7 mouse cellular contexts compared by ENCODE assay signal in the genomic region with DNA sequence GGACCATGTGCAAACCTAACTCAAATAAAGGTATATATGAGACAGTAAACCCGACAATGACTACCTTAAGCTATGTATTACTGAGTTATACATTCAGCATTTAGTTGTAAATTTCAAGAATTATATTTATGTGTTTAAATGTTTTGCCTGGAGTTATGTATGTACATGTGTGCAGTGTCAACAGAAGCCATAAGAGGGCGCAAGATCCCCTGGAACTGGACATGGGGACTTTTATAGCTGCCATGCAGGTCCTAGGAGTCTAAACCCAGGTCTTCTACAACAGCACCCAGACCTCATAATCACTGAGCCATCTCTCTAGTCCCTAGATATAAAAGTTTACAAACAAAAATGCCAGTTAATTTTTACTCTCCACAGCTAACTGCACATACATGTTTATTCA.
DNase-seq lines count a peak whose midpoint lies in the region; ATAC-seq and TF ChIP-seq lines count a peak whose summit lies in the region.

No protein-coding gene starts in this region.

- peak; percentile 42 for DNase-seq in limb, embryonic 11.5 days (ENCODE audit: low spot score)
- DNase-seq in limb, embryonic 10.5 days (ENCODE audit: low spot score) = no peak
- DNase-seq in MEL (ENCODE audit: low read depth, low spot score) = peak; percentile 47
- peak; percentile 60 for DNase-seq in splenic B cell, adult 2 months (ENCODE audit: low read depth, low spot score)
- DNase-seq in gastrocnemius, postnatal 14 days = no peak

- TF ChIP-seq POLR2A in MEL (IDR thresholded peaks at IDR 0.05; ENCODE audit: control insufficient read depth in 1 of 2, insufficient read depth in 1 of 2, low read depth in 1 of 2, low read length in 2 of 2, poor library complexity in 1 of 2) = no peak
- no peak for TF ChIP-seq POLR2A in cortical plate, adult 2 months (IDR thresholded peaks at IDR 0.05; ENCODE audit: extremely low read depth, insufficient read depth, low read length)

- H3K27me3 ChIP-seq in limb, embryonic 11.5 days (ENCODE audit: control insufficient read depth, insufficient read depth, low read length) = no peaks in the 10 kb centered on the region
- no peaks in the 10 kb centered on the region for H3K27me3 ChIP-seq in limb, embryonic 10.5 days (ENCODE audit: low read depth, poor library complexity, severe bottlenecking)
- no peaks in the 10 kb centered on the region for H3K27me3 ChIP-seq in MEL (ENCODE audit: control insufficient read depth in 1 of 2, insufficient read depth in 2 of 2, low read length in 2 of 2)
- H3K27me3 ChIP-seq in splenic B cell, adult 2 months (ENCODE audit: control insufficient read depth, insufficient read depth, low read length, poor library complexity, severe bottlenecking) = no peaks in the 10 kb centered on the region; the same call in 1 of the 2 replicates

- H3K36me3 ChIP-seq in limb, embryonic 11.5 days (ENCODE audit: control insufficient read depth, insufficient read depth, low read length) = no peaks in the 10 kb centered on the region
- 0 out of 2 replicates have a peak, but pooled peaks cover 4% of the 10 kb centered on the region for H3K36me3 ChIP-seq in limb, embryonic 10.5 days
- H3K36me3 ChIP-seq in MEL (ENCODE audit: control insufficient read depth in 1 of 2, insufficient read depth in 2 of 2, low read length in 2 of 2) = peaks cover 0 to 8% of the 10 kb centered on the region in 2 experiments; a peak in 2 of 4 replicates
- H3K36me3 ChIP-seq in splenic B cell, adult 2 months (ENCODE audit: control insufficient read depth, insufficient read depth, low read length, poor library complexity, severe bottlenecking) = no peaks in the 10 kb centered on the region

- no peak overlapping the region for H3K9ac ChIP-seq in limb, embryonic 11.5 days (ENCODE audit: low read length)
- no peak overlapping the region for H3K9ac ChIP-seq in MEL (ENCODE audit: control insufficient read depth, low read depth, low read length, poor library complexity, severe bottlenecking)

- H3K27ac ChIP-seq in limb, embryonic 11.5 days (replicated peaks; ENCODE audit: low read depth, low read length) = no peak overlapping the region
- H3K27ac ChIP-seq in limb, embryonic 10.5 days = no peak overlapping the region
- H3K27ac ChIP-seq in MEL (ENCODE audit: control insufficient read depth, low read depth, low read length) = no peak overlapping the region
- H3K27ac ChIP-seq in cortical plate, adult 2 months (ENCODE audit: insufficient read depth, low read length) = no peak overlapping the region

- H3K4me2 ChIP-seq in limb, embryonic 11.5 days (ENCODE audit: low read depth, severe bottlenecking) = no peak overlapping the region

- TF ChIP-seq RAD21 in MEL (IDR thresholded peaks at IDR 0.05; ENCODE audit: low read depth, low read length) = peak; percentile 58

- ATAC-seq in limb, embryonic 11.5 days (ENCODE audit: insufficient number of reproducible peaks, low FRiP score, low TSS enrichment, low read depth) = no peak
- no peak for ATAC-seq in erythroblast, adult 5-6 weeks (replicated peaks; ENCODE audit: low FRiP score, poor library complexity, severe bottlenecking)

- no peak for TF ChIP-seq EP300 in MEL (IDR thresholded peaks at IDR 0.05; ENCODE audit: low read depth in 1 of 2, low read length in 2 of 2)

- peak; percentile 26 to 62 (median 45); a peak in 5 of 6 replicates for TF ChIP-seq CTCF in MEL (IDR thresholded peaks at IDR 0.05 in 2 of 3, conservative IDR thresholded peaks at IDR 0.05 in 1 of 3; ENCODE audit: control insufficient read depth in 1 of 3, insufficient read depth in 1 of 3, low read depth in 2 of 3, low read length in 3 of 3, poor library complexity in 1 of 3, severe bottlenecking in 1 of 3)
- TF ChIP-seq CTCF in cortical plate, adult 2 months (IDR thresholded peaks at IDR 0.05; ENCODE audit: extremely low read depth, insufficient read depth, low read length) = 0 out of 2 replicates have a peak, but pooled peaks have one; percentile 21

- no peaks in the 10 kb centered on the region for H3K79me2 ChIP-seq in MEL (ENCODE audit: control insufficient read depth, insufficient read depth, low read length, poor library complexity)

- intact Hi-C loops in gastrocnemius, postnatal 14 days (cut with DNase I; ENCODE audit: low total_unique reads) = no loop called here

- H3K4me1 ChIP-seq in limb, embryonic 11.5 days (ENCODE audit: control insufficient read depth, insufficient read depth, low read length) = no peaks in the 10 kb centered on the region
- no peaks in the 10 kb centered on the region for H3K4me1 ChIP-seq in limb, embryonic 10.5 days
- H3K4me1 ChIP-seq in MEL (ENCODE audit: control insufficient read depth in 1 of 2, insufficient read depth in 2 of 2, low read length in 2 of 2) = peaks cover 0 to 7% of the 10 kb centered on the region in 2 experiments; a peak in 1 of 4 replicates
- H3K4me1 ChIP-seq in cortical plate, adult 2 months (ENCODE audit: control insufficient read depth, insufficient read depth, low read length) = peaks cover 2% of the 10 kb centered on the region; the same call in 1 of the 2 replicates

- no peak overlapping the region for H3K4me3 ChIP-seq in limb, embryonic 11.5 days (ENCODE audit: low read depth, low read length)
- H3K4me3 ChIP-seq in limb, embryonic 10.5 days = no peak overlapping the region
- H3K4me3 ChIP-seq in MEL (ENCODE audit: control insufficient read depth in 1 of 2, insufficient read depth in 1 of 2, low read depth in 2 of 2, low read length in 2 of 2) = no peak overlapping the region
- no peak overlapping the region for H3K4me3 ChIP-seq in cortical plate, adult 2 months (ENCODE audit: insufficient read depth, low read length)

- no peaks in the 10 kb centered on the region for H3K9me3 ChIP-seq in limb, embryonic 11.5 days (ENCODE audit: control insufficient read depth, low read length)
- no peaks in the 10 kb centered on the region for H3K9me3 ChIP-seq in limb, embryonic 10.5 days (replicated peaks)
- H3K9me3 ChIP-seq in MEL (replicated peaks; ENCODE audit: insufficient read depth, low read length) = no peaks in the 10 kb centered on the region

- WGBS in limb, embryonic 11.5 days = 77% methylated on average over 2 of the region's 2 CpGs
- 79% methylated on average over 2 of the region's 2 CpGs for WGBS in limb, embryonic 10.5 days

TF ChIP-seq in MEL, 35 proteins besides CTCF, POLR2A, EP300 and RAD21:
- TF ChIP-seq MEF2A (IDR thresholded peaks at IDR 0.05; ENCODE audit: extremely low read depth, insufficient replicate concordance, low read depth, low read length, poor library complexity, severe bottlenecking) = no peak
- TF ChIP-seq ZC3H11A (IDR thresholded peaks at IDR 0.05; ENCODE audit: low read depth, low read length) = peak; percentile 43
- TF ChIP-seq POLR2AphosphoS2 (IDR thresholded peaks at IDR 0.05; ENCODE audit: low read length) = no peak
- no peak for TF ChIP-seq ELF1 (IDR thresholded peaks at IDR 0.05; ENCODE audit: low read depth, low read length)
- peak; percentile 50 for TF ChIP-seq SMC3 (IDR thresholded peaks at IDR 0.05; ENCODE audit: low read depth, low read length)

Comparison
In these comparisons a context has a peak if more than half of its experiments do, and no peak if none do; other contexts are left out.
1. DNase-seq: peak in limb, embryonic 11.5 days (single experiment), MEL (single experiment) and splenic B cell, adult 2 months (single experiment); none in limb, embryonic 10.5 days (single experiment) and gastrocnemius, postnatal 14 days (single experiment).